Mouse (Mus musculus): Measurements from ENCODE around the gene Ric1. TPM values are rescaled to one million over a fixed set of nuclear protein-coding genes. Genes with fewer than 3 reads are reported as not detected.

Ric1 gene
- total and polyA plus RNA-seq, 3 experiments, result 41.0 to 77.2 (median 54.2) TPM

GRCm38 (mm10) chr19:29523701-29524100 is 1.6 kb downstream of the Ric1 start:
- peaks cover 44% of the 10 kb centered on the region for H3K79me2 ChIP-seq (ENCODE audit: control insufficient read depth, insufficient read depth, low read length, poor library complexity)
- TF ChIP-seq MYC (IDR thresholded peaks at IDR 0.05; ENCODE audit: low read depth, low read length), result no peak
- no peak for TF ChIP-seq GATA1 (IDR thresholded peaks at IDR 0.05; ENCODE audit: low read depth, low read length)
- H3K4me1 ChIP-seq (ENCODE audit: control insufficient read depth in 1 of 2, insufficient read depth in 2 of 2, low read length in 2 of 2), result peaks cover 15 to 17% of the 10 kb centered on the region in 2 experiments
- H3K9ac ChIP-seq (ENCODE audit: control insufficient read depth, low read depth, low read length, poor library complexity, severe bottlenecking), result peak overlapping the region; percentile 90
- peak; percentile 70 for DNase-seq (ENCODE audit: low read depth, low spot score)
- no peak overlapping the region; the same call in 1 of the 2 replicates for H3K27ac ChIP-seq (ENCODE audit: control insufficient read depth, low read depth, low read length)
- H3K36me3 ChIP-seq (ENCODE audit: control insufficient read depth in 1 of 2, insufficient read depth in 2 of 2, low read length in 2 of 2), result peaks cover 0 to 25% of the 10 kb centered on the region in 2 experiments; a peak in 2 of 4 replicates
- H3K4me3 ChIP-seq (ENCODE audit: control insufficient read depth in 1 of 2, insufficient read depth in 1 of 2, low read depth in 2 of 2, low read length in 2 of 2), result peak overlapping the region; percentile 67 to 81
- no peaks in the 10 kb centered on the region for H3K27me3 ChIP-seq (ENCODE audit: control insufficient read depth in 1 of 2, insufficient read depth in 2 of 2, low read length in 2 of 2)
- no peaks in the 10 kb centered on the region for H3K9me3 ChIP-seq (replicated peaks; ENCODE audit: insufficient read depth, low read length)

DNA sequence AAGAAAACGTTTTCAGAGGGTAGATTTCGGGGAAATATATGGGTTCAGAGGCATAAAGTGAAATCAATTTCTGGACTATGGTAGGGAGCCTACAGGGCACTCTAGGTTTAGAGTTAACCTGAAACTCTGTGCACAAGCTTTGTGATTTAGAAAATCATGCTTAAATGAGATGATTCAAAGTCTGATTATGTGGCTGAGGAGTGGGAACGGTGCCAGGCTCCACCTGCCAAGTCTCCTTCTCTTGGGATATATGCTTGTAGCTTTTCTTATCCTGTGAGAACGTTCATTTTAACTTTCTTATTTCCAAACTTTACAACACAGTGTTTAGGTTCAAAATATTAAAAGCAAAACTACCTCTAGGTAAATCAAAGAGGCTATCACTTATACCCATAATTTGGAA is 2.5 kb downstream of the Ric1 start:
- peak; percentile 54 for DNase-seq (ENCODE audit: low read depth, low spot score)
- H3K4me3 ChIP-seq (ENCODE audit: control insufficient read depth in 1 of 2, insufficient read depth in 1 of 2, low read depth in 2 of 2, low read length in 2 of 2), result no peak overlapping the region
- peaks cover 18 to 19% of the 10 kb centered on the region in 2 experiments for H3K4me1 ChIP-seq (ENCODE audit: control insufficient read depth in 1 of 2, insufficient read depth in 2 of 2, low read length in 2 of 2)
- no peak for TF ChIP-seq SMC3 (IDR thresholded peaks at IDR 0.05; ENCODE audit: low read depth, low read length)
- no peak for TF ChIP-seq HCFC1 (IDR thresholded peaks at IDR 0.05; ENCODE audit: low read depth, low read length)
- TF ChIP-seq GATA1 (IDR thresholded peaks at IDR 0.05; ENCODE audit: low read depth, low read length), result no peak
- TF ChIP-seq NELFE (IDR thresholded peaks at IDR 0.05; ENCODE audit: low read depth, low read length), result no peak
- no peak for TF ChIP-seq ZNF384 (IDR thresholded peaks at IDR 0.05; ENCODE audit: low read depth, low read length)
- no peak for TF ChIP-seq TCF12 (IDR thresholded peaks at IDR 0.05; ENCODE audit: low read depth, low read length)
- no peak for TF ChIP-seq GABPA (IDR thresholded peaks at IDR 0.05; ENCODE audit: low read depth, low read length)
- TF ChIP-seq RAD21 (IDR thresholded peaks at IDR 0.05; ENCODE audit: low read depth, low read length), result no peak
- TF ChIP-seq MAZ (IDR thresholded peaks at IDR 0.05; ENCODE audit: low read depth, low read length), result no peak
- TF ChIP-seq JUND (IDR thresholded peaks at IDR 0.05; ENCODE audit: low read depth, low read length), result no peak
- TF ChIP-seq CHD2 (IDR thresholded peaks at IDR 0.05; ENCODE audit: low read length), result no peak
- TF ChIP-seq TAL1 (IDR thresholded peaks at IDR 0.05; ENCODE audit: low read length), result no peak
- TF ChIP-seq MAX (IDR thresholded peaks at IDR 0.05; ENCODE audit: low read length), result no peak
- no peak for TF ChIP-seq MYB (IDR thresholded peaks at IDR 0.05; ENCODE audit: low read depth, low read length)
- no peak for TF ChIP-seq MEF2A (IDR thresholded peaks at IDR 0.05; ENCODE audit: extremely low read depth, insufficient replicate concordance, low read depth, low read length, poor library complexity, severe bottlenecking)
- no peak for TF ChIP-seq CHD1 (IDR thresholded peaks at IDR 0.05; ENCODE audit: low read depth, low read length)
- no peak for TF ChIP-seq ETS1 (IDR thresholded peaks at IDR 0.05; ENCODE audit: low read depth, low read length)
- TF ChIP-seq EP300 (IDR thresholded peaks at IDR 0.05; ENCODE audit: low read depth in 1 of 2, low read length in 2 of 2), result no peak
- H3K9me3 ChIP-seq (replicated peaks; ENCODE audit: insufficient read depth, low read length), result no peaks in the 10 kb centered on the region; the same call in 1 of the 2 replicates
- no peak overlapping the region for H3K9ac ChIP-seq (ENCODE audit: control insufficient read depth, low read depth, low read length, poor library complexity, severe bottlenecking)
- H3K27me3 ChIP-seq (ENCODE audit: control insufficient read depth in 1 of 2, insufficient read depth in 2 of 2, low read length in 2 of 2), result no peaks in the 10 kb centered on the region
- H3K79me2 ChIP-seq (ENCODE audit: control insufficient read depth, insufficient read depth, low read length, poor library complexity), result peaks cover 49% of the 10 kb centered on the region
- H3K36me3 ChIP-seq (ENCODE audit: control insufficient read depth in 1 of 2, insufficient read depth in 2 of 2, low read length in 2 of 2), result peaks cover 0 to 27% of the 10 kb centered on the region in 2 experiments; a peak in 2 of 4 replicates
- H3K27ac ChIP-seq (ENCODE audit: control insufficient read depth, low read depth, low read length), result no peak overlapping the region

Measured in MEL (cell line).